Mouse (Mus musculus) adrenal gland, postnatal 14 days (tissue): ENCODE data around the gene Fam173a. TPM values are rescaled to one million over a fixed set of nuclear protein-coding genes. Genes with fewer than 3 reads are reported as not detected.
"Not testable (repeated sequence)": the region's sequence is repeated elsewhere in the genome, so short reads cannot be mapped to it uniquely, and the experiment has no call there.

ENCODE experiments used
- DNase-seq: peaks from one replicate; pipeline ENCODE4 v3.0.0; 2021; ENCODE audit warnings: mixed read lengths
- total RNA-seq: library from RNA; stranded (reverse); gene quantifications from 2 replicates; pipeline ENCODE4 v1.2.3, GENCODE M21; 2021

The Fam173a gene
- total RNA-seq, 1 experiment from 2014 or later: 55.4 TPM

DNA sequence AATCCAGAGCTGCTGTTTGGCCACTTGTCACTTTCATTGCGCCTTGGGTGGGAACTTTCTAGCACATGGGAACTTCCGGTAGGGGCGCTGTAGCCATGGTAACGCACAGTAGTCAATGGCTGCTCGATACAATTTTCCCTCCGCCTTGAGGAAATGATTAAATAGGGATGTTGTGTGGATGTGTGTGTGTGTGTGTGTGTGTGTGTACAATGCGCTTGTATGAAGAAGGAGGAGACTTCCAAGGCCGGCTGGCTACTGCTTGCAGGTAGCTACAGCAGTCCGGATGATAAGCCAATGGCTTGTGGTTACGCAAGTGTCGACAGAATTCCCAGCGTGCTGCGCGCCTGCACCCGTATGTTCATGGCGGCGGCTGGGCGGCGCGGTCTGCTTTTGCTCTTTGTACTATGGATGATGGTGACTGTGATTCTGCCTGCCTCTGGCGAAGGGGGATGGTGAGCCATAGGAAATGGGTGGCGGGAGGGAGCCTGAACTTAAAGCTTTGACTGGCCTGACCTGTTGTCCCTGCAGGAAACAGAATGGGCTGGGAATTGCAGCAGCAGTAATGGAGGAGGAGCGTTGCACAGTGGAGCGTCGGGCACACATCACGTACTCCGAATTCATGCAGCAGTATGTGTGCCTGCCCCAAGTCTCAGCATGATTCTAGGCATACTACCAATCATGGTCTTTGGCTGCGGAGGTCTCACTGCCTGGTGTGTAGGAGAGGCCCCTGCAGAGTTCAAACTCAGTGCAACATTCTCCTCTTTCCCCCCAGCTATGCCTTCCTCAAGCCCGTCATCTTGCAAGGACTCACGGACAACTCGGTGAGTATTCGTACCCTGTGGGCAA is 36.2 kb upstream of the Fam173a start, which contains the start of gene Jmjd8:
TSS of gene Jmjd8 (plus strand) at position 156 of the 846 bp plus-strand sequence.
- DNase-seq: peak; percentile 87

DNA sequence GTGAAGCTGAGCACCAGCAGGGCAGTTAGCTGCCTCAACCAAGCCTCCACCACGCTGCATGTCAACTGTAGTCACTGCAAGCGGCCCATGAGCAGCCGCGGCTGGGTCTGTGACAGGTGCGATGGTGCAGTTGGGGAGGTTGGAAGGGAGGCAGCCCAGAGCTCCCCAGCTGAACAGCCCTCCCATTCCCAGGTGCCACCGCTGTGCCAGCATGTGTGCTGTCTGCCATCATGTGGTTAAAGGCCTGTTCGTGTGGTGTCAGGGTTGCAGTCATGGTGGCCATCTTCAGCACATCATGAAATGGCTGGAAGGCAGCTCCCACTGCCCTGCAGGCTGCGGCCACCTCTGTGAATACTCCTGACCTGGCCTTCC is 35.5 kb upstream of the Fam173a start:
- no peak for DNase-seq

GRCm38 (mm10) chr17:25827546-25828222 is 35.0 kb upstream of the Fam173a start:
- DNase-seq: no peak

DNA sequence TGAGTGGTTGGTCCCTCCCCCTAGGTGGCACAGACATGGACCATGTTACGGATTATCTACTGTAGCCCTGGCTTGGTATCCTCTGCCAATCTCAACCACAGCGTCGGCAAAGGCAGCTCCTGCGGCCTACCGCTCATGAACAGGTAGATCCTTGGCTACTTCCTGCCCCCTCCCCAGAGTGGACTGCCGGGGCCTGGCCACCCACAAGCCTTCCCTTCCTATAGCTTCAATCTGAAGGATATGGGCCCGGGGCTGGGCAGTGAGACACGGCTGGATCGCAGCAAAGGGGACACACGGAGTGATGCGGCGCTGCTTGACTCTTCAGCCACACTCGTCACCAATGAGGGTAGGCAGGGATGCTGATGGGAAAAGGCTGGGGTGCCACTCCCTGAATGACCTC is 34.3 kb upstream of the Fam173a start:
- no peak for DNase-seq

GRCm38 (mm10) chr17:25825984-25826570 is 33.4 kb upstream of the Fam173a start:
- no peak for DNase-seq

DNA sequence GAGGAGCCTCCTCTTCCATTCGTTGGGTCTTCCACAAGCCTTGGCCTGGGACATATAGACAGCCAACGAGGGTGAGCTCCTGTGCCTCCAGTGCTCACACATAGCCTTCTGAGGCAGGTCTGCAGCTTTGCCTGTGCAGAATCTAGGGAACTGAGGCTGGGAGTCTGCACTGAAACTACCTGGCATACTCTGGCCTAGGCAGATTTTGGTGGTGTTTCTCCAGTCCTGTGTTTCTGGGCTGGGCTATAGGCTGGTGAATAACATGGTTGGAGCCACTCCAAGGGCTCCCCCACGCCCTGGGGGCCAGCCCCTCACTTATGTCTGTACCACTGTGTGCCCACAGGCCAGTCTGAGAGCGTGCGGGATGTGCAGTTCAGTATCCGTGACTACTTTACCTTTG is 32.6 kb upstream of the Fam173a start:
- DNase-seq: no peak

- DNase-seq: no peak
Observed at GRCm38 (mm10) chr17:25824362-25825142, 31.9 kb upstream of the Fam173a start.

DNA sequence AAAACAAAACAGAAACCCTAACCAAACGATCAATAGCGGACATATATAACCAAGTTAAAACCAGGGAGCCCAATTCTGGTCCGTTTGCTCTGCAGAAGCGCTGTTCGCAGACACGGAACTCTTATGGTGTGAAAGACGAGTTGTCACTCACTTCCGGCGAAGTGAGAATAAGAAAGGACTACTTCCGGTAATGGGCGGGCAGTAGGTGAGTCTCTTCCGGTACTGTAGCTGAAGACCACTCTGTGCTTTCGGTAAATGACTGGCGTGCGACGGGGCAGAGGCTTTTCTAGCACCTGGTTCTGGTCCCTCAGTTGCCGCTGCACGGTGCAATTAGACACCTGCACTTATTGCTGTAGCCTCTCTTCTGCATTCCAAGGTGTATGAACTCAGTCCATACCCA is 30.8 kb upstream of the Fam173a start, which contains the start of gene Wdr24:
TSS of gene Wdr24 (plus strand) at position 176 of the 400 bp plus-strand sequence.
- DNase-seq: peak; percentile 82

DNA sequence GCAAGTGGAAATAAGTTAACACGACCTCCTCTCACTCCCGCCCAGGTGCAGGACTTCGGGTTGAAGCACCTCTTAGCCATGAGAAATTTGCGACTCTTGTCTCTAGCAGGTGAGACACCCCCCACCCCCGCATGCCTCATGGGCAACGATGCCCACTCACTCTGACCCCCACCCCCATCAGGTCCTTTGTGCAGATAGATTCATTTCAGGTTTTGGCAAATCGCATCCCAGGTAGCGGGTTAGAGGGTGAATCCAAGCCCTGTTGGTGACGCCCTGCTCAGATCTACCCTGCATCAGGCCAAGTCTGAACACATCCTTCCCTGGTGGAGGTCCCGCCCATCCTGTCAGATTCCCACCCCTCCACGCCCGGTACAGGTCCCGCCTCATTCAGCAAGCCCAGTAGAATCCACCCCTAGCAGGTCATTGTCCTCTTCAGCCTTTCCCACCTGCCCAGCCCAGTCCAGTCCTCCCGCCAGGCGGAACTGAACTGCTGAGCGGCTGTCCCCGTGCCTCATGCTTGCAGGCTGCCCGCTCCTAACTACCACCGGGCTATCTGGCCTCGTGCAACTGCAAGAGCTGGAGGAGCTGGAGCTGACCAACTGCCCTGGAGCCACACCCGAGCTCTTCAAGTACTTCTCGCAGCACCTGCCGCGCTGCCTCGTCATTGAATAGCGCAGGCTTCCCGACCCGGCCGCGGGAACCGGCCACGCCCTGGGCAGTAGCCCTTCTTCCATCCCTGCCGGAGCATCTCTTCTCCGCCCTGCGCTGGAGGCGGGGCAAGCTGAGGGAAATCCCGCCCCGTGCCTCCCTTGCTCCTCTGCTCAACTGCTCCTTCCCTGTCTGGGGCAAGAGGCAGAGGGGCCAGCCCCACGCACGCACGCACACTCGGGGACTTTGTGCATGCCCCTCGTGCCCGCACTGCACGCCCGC is 26.4 kb upstream of the Fam173a start:
- no peak for DNase-seq

GRCm38 (mm10) chr17:25817662-25818061 is 25.0 kb upstream of the Fam173a start:
- DNase-seq: peak; percentile 56

DNA sequence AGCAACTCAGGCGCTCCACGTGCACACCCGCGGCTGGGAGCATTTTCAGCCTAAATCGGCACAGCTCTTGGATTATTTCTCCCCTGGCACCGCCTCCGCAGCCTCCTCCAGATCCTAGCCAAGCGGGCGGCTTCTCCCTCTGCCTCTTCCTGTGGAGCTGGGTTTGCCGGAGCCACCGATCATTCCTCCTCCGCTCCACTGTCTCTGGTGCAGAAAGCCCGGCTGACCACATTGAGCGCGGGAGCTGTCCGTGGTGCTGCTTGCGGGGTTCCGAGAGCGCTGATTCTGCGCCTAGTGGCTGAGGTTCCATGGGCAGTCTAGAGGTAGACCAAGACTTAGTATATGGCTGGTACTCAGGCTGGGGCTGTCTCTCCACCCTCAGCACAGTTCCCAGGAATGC is 20.8 kb upstream of the Fam173a start:
- peak; percentile 95 for DNase-seq

GRCm38 (mm10) chr17:25810890-25811289 is 18.2 kb upstream of the Fam173a start:
- no peak for DNase-seq

DNA sequence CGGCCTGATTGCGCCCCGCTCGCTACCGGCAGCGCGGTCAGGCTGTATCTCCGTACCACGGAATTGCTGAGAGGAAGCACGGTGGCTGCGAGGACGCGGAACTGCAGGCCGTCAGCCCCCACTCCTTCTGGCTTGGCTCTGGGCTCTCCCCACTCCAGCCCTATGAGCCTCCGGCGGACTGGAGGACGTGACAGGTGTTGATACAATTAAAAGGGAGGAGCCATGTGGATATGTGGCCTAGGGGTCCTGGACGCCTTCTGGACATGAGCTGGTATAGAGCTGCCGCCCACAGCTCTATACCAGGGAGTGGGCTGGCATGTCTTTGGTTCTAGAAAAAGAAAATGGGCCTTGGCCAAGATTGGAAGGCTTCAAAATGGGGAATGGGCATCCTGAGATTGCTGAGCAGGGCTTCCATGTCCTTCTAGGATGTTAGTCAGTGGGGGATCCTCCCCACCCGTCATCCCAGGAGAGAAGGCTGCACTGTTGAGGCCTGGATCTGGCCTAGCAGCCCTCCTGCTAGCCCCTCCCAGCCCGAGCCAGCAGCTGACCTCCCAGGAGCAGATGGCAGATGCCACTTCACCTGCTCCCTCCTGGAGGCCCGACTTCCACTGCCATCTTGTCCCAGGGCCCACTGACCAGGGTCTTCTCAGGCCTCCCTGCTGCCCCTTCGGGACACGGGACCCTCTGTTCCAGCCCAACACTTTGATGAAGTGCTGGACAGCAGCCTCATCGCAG is 17.1 kb upstream of the Fam173a start:
- no peak for DNase-seq

DNA sequence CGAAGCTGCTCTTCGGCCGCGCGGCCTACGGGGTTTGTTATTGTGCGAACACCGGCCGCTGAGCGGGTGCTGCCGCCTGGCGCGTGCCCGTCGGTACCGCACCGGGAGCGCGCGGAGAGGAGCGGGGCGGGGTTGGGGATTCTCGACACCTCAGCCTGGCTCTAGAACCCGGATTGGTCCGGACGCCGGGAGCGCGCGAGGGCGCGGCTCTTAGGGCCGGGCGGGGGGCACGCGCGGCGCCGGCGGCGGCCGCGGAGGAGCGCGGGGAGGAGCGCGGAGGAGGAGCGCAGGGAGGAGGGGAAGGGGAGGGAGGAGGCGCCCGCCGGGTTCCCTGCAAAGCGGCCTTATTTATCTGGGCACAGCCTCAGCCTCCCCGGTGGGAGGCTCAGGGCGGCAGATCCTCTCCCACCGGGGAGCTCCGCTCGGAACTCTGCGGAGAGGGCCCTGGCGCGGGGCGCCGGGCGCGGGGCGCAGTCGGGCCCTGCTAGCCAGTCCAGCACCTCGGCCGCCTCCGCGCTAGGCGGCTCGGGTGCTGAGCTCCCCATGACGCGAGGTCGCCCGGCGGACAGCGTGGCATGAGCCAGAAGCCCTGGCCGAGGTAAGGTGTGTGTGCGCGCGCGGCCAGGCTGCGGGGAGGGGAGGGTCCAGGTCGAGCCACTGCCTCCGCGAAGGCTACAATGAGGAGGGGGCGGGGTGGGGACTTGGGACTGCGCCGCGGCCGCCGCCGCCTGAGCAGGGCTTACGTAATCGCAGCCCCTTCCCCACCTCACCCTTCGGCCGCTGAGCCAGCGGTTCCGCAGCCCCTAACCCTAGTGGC is 16.3 kb upstream of the Fam173a start, which contains the start of gene Fbxl16:
TSS of gene Fbxl16 (plus strand) at position 297 of the 817 bp plus-strand sequence.
- peak; percentile 92 for DNase-seq

DNA sequence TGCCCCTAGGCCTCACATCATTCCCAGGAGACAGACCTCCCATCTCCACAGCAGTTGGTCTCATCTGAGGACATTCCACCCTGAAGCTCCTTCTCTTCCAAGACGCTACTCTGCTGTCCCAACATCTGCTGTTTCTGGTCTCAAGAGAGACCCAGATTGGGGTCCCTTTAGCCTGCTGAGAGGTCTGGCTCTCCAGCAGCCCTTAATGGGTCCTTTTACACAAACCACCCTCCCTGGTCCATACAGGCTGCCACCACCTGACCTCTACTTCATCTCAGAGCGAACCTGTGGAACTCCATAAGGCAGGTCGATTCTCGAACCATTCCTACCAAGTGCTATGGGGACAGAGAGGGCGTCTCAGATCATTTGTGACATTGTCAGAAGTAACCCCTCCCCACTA is 15.3 kb upstream of the Fam173a start:
- no peak for DNase-seq

DNA sequence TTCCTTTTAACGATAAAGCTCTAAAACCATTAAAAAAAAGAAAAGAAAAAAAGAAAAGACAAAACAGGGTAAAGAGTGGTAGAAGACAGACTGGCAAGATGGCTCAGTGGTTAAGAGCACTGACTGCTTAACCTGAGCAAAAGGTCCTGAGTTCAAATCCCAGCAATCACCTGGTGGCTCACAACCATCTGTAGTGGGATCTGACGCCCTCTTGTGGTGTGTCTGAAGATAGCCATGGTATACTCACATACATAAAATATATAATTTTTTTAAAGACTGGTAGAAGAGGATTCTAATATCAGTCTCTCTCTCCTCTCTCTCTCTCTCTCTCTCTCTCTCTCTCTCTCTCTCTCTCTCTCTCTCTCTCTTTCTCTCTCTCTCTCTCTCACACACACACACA is 14.8 kb upstream of the Fam173a start:
- DNase-seq: not testable (repeated sequence)

- DNase-seq: peak; percentile 67
Observed at GRCm38 (mm10) chr17:25806507-25806906, 13.8 kb upstream of the Fam173a start.

GRCm38 (mm10) chr17:25802825-25803517 is 10.3 kb upstream of the Fam173a start:
- peak; percentile 92 for DNase-seq

DNA sequence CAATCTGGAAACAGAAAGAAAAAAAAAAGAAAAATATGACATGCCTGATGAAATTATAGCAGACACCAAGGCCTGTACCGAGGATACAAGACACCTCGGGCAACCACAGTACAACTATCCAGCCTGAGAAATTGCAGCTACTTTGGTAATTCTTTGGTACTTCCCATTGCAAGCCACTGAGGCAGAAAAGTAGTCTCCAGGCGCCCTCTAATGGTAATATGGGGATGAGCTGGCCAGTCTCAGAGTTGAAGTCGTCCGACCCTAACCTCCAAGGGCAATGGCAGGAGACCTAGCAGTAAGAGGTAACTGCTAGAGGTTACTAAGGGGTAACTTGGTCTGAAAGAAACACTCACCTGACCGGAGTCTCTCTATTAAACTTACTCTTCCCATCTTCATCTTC is 8.3 kb upstream of the Fam173a start:
- DNase-seq: peak; percentile 76
